Mouse (Mus musculus) left cerebral cortex, adult 8-10 months (tissue): Measurements from ENCODE around the gene Sufu. TPM values are rescaled to one million over a fixed set of nuclear protein-coding genes. Genes with fewer than 3 reads are reported as not detected.
A peak's percentile ranks its signal among the peaks of the same experiment; 100 is the strongest.

ENCODE experiments used
- DNase-seq, 2 experiments: peaks; one replicate each; pipeline ENCODE4 v3.0.0; 2022; ENCODE audit warnings: low spot score in 2 of 2
- total RNA-seq, 4 experiments: library from RNA; stranded (reverse); gene quantifications; 2 replicates each; pipeline ENCODE4 v1.2.4; 2022

The Sufu gene
- total RNA-seq, 4 experiments from 2014 or later, result 15.8 to 20.0 (median 19.7) TPM

DNA sequence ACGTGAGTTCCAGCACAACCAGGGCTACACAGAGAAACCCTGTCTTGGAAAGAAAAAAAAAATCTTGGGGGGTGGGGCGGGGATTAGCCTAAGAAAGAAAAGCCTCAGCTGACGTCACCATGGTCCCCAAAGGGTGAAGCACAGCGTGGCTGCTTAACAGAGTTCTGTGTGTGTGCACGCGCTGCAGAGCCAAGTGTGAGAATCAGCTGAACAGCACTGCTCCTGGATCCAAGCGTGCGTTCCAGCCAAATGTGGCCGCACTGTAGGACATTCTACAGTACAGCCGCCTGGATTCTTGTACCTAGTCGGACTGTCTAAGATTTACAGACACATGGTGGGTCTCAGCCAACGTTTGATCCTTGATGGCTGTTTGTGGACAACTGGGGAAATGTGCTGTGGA lies 29.8 kb downstream of the Sufu start:
- no peak for DNase-seq

DNA sequence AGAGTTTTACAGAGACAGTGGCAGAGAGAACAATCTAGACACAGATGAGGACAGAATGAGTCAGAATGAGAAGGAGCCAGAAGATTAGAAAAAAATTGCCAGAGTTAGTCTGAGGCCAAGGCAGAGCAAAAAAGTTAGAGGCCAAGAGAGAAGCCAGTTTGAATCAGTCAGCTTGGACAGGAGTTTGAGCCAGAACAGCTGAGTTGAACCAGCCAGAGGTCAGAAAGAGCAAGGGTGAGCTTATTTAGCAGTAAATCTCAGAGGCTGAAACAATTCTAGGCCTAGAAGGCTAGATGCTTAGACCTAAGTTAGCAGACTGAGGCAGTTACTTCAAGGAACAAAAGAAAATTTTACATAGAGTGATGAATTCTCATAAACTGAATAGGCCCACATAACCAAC lies 32.6 kb downstream of the Sufu start:
- DNase-seq, result no peak

DNA sequence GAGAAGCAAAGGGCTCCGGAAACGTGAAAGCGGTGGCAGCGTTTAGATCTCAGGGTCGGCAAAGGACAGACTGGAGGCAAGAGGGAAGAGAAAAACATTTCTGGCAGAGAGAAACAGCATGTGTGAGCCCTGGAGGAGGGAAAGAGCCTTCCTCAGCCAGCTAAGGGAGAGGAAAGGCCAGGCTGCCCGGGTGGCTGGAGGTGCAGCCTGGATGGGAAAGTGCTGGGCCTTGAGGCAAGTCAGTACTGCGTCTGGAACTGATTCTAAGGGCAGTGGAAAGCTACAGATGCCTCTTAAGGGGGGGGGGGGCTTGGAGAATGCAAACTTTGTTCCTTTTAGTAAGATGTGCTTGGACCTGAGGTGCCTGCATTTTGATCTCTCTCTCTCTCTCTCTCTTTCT lies 37.0 kb downstream of the Sufu start:
- no peak for DNase-seq

DNA sequence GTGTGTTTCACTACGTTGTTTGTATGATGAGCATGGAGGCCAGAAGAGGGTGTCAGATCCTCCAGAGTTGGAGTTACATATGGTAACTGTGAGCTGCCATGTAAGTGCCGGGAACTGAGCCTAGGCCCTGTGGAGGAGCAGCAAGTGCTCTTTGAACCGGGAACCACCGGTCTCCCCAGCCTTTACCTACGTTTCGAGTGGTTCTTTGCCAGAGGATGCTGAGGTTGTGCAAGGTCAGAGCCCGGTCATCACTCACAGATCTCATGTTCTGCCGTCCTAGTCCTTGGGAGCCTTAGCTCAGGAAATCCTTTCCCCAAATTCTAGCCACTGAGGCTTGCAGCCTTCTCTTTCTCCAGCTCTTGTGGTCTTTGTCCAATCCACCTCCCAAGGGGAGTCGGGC lies 37.5 kb downstream of the Sufu start:
- no peak for DNase-seq

DNA sequence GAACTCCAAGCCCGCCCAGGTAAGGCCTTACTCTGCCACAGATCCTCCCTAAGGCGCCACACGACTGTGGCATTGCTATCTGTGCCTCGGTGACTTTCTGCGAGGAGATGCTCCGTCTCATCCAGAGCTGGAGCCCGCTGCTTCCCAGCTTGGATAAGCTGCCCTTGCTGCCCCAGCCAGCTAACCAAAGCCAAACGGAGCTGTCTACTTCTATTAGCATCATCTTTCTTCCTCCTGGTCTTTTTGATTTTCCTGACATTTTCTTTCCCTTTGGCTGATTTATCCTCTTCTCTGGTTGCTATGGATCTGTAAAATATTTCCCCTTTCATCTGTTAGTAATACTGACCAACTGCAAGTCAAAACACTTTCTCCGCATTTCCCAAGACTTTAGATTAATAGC lies 37.9 kb downstream of the Sufu start:
- DNase-seq, result no peak

DNA sequence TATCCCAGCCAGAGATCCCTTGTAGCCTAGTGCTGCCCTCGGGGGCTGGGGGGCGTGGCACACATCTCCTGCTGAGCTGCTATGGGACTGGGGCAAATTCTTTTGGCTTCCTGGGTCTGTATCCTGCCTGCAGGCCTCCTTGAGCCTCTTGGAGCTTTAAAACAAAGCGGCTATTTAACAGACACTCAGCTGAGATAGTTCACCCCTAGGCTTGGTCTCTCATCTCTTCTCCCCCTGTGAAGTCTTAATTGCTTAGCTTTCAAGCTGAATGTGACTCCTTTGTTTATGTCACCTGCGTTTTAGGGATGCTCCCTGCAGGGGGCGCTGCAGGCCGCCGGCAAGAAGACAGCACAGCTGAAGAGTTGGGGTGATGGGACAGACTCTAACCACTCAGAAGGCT lies 38.8 kb downstream of the Sufu start:
- DNase-seq, result no peak

DNA sequence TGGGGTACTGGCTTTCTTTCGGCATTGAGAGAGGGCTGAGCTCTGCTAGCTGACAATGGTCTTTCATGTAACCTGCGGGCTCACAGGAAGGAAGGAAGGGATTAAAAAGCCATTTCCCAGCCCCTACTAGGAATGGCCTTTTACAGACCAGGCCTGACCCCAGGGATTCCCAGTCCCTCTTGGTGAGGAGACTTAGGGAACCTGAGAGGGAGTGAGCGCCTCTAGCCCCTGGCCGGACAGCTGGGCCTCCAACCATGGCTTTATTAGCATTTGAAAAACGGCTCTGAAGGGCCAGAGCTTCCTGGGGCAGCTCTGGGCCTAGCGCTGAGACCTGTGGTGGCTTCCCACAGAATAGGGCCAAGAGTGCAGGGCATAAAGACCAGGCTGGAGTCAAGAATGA lies 46.8 kb downstream of the Sufu start:
- no peak for DNase-seq

DNA sequence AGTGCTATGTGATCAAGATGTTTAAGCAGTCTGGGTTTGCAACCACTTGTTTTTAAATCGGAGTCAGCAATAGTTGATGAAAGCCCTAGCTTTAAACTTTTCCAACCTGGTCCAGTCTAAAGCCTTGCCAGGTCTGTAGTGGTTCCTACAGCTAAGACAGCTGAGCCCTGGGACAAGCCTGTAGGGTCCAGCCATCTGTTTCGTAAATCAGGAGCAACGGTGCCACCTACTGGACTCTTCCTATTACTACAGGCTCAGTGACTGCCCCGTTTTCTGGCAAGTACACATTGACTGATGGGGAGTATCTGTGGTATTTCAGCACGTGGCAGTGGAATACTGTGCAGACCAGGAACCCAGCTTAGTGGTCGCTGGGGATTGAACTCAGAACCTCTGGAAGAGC lies 47.5 kb downstream of the Sufu start:
- DNase-seq, result peak in 1 of 2 experiments; percentile 26

DNA sequence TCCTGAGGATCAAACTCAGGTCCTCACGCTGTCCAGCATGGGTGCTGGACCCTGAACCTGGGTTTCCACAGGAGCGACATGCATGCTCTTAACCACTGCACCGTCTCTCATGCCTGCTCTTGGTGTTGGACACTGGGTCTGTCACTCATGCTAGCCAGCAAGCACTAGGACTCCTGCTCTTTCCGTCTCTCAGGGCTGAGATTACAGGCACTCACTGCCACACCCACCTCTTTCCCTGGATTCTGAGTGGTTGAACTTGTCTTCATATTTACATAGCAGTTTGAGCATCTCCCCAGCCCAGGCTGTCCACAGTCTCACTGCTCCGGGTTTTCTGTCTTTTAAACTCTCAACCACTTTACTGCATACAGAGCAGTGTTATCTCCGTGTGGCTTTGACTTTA lies 48.9 kb downstream of the Sufu start:
- DNase-seq, result no peak

DNA sequence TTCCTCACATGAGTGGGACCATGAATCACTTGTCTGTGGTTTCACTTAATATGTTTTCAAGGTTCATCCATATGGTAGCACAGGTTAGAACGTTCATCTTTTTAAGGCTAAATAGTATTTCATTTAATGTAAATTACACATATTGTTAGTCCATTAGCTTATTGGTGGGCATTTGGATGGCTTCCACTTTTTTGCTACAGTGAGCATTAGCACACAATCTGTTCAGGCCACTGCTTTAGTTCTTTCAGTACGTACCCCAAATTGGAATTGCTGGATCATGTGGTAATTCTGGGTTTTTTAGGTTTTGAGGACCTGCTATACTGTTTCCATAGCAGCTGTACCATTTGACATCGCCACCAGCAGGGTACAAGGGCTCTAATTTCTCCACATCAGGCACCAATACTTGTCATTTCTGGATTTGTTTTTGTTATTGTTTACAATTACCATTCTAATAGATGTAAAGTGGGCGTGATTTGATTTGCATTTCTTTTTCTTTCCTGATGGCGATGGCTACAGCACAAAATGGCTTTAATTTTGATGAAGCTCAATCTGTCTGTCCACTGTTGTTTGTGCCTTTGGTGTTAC lies 49.8 kb downstream of the Sufu start:
- no peak for DNase-seq

DNA sequence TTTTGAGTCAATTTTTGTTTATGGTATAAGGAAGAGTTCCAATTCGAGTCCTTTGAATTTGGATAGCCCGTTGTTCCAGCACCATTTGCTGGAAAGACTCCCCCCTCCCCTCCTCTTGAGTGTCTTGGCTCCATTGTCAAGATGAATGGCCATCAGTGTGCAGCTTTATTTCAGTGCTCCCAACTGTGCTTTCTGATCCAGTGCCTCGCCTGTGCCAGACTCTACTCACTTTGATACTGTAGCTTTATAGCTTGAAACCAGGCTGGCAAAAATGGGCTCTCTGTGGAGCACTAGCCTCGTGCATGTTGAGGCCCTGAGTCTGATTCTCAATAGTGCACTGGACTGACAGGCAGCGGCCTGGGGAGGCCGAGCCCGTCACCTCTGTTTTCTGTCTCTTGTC lies 50.4 kb downstream of the Sufu start:
- no peak for DNase-seq

DNA sequence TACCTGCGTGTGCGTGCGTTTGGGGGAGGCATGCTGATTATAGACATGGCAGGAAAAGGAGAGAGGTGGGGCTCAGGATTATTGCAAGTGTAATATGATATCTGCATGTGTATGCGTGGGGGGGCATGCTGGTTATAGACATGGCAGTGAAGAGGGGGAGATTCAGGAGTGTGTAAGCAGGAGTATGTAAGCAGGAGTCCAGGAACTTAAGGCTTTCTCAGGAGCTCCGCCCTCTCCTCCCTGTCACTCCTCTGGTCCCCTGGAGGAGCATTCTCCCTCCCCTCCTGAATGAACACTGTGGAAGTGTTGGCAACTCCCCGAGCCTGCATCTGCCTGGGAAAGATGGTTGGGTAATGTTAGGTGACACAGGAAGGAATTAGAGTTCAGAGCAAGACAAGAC lies 51.2 kb downstream of the Sufu start:
- DNase-seq, result no peak

DNA sequence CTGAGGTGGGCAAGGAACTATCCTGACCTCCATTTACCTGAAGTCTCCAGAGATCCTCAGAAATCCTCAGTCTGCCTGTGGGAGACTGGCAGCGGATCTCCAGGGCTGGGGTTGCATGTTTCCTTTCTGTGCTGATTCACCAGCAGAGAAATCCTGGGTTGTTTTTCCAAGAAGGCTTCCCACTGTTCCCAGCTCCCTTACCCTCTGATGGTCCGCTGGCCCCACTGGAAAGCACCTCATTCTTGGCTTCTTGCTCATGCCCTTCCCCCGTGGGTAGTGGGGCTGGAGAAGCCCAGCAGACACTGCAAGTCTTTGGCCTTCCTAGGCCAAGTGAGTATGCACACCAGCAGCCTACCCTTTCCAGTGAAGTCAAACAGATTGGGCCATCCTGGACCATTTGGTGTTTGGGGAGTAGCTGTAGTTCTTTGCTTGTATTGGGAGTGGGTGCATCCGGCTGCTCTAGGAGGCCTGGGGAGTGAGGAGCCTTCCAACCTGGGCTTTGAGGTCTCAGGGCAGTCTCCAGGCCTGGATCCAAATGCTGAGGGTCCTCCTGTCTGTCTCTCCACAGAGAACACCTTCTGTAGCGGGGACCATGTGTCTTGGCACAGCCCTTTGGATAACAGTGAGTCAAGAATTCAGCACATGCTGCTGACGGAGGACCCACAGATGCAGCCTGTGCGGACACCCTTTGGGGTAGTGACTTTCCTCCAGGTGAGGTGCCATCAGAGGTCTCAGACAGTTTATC lies 52.7 kb downstream of the Sufu start:
- DNase-seq, result no peak

DNA sequence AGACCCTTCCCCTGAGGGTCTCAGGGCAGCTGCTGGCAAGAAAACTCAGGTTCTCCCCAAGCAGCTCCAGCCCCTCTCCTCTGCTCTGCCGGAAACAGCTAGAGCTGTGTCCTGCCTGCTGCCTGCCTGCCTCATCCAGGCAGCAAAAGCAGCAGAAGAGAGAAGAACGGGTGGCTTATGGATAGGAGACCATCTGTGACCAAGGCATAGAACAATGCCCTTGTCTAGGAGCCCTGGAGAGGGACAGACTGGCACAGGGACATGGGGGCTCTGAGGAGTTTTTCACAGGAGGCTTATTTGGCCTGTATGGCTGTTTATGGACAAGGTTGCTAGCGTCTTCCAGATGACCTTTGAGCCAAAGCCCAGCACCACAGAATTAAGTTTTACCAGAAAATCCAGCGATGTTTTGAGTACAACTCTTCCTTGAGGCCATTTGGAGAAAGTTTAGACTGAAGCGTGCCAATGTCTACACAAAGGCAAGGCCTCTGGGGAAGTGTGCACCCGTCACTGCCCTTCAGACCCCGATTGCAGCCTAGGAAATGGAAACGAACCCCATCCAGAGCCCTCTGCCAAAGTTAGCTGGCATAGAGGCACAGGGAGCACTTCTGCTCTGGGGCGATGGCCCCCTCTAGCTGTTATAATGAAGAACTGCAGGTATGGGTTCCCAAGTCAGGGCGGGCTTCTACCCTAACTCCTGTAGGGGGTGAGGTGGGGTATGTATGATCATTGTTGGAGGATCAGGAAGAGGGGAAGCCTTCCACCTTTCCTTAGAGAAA lies 55.5 kb downstream of the Sufu start:
- DNase-seq, result peak in 1 of 2 experiments; percentile 28

DNA sequence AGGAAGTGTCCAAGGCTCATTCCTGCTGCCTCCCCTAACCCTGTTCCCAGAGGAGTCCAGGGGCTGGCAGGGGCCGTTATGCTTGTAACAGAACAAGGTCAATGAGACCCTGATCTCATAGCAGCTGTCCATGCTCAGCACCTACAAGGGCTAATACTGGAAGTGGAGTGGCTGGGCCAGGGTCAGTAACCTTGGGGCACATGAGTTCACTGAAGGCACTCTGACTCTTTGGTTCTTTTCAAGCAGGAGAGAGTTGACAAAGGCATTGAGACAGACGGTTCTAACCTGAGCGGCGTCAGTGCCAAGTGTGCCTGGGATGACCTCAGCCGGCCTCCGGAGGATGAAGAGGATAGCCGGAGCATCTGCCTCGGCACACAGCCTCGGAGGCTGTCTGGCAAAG lies 56.2 kb downstream of the Sufu start:
- no peak for DNase-seq

DNA sequence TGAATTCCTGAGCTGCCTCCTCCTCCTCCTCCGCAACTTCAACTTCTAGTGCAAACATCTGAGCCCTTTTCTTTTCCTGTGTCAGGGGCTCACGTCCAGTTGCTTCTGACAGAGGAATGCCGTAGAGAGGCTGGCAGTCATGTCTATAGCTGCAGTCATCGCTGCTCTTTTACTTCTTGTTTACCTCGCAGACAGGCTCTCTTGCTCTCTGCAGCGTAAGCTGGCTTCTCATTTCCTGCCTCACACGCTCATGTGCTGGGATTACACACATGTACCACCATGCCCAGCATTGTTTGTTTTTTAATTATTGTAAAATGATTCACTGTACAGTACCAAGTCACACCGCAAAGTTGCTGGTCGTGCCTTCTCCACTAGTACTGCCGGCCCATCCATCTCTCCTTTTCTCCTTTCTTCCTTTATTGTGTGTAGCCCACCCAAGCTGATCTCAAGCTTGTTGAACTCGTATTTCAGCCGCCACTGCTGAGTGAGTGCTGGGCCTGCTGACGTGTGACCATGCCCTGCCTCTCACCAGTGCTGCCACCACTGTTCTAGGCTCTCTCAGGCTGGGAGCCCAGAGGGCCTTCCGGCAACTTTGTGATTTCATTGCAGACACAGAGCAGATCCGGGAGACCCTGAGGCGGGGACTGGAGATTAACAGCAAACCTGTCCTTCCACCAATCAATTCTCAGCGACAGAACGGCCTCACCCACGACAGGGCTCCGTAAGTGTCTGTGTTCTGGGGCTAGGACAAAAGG lies 57.6 kb downstream of the Sufu start:
- DNase-seq, result no peak

DNA sequence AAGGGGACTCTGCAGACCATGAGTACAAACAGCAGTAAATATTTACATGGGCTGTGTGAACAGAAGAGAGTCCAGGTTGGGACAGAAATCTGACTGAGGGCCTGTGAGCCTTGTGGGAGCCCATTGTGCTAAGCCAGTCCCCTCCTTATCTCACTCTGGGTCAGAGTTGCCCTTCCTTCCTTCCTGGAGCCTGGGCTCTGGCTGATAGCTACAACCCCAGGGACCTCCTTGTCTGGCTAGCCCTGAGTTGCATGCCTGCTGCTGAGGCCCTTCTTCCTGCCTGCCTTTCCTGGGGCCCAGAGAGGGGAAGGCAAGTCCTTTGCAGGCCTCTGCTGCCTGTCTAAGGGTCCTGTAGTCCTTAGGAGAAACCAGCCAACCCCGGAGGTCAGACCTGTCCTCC lies 58.3 kb downstream of the Sufu start:
- no peak for DNase-seq

DNA sequence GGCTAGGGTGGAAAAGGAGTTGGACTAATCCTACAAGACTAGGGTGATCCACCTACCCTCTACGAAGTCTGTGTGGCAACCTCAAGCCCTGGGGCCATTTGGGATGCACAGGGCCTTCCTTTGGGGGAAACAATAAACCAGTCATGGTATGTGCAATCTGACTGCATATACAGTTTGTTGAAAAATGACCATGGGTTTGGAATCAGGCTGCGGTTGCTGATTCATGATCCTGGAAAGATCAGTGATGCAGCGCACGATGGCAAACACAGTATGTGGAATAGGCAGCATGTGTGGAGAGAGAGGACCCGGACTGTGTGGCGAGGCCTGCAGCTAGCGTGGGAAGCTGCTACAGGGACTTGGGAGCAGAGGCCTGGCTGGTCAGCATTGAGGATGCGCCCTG lies 58.9 kb downstream of the Sufu start:
- DNase-seq, result no peak

DNA sequence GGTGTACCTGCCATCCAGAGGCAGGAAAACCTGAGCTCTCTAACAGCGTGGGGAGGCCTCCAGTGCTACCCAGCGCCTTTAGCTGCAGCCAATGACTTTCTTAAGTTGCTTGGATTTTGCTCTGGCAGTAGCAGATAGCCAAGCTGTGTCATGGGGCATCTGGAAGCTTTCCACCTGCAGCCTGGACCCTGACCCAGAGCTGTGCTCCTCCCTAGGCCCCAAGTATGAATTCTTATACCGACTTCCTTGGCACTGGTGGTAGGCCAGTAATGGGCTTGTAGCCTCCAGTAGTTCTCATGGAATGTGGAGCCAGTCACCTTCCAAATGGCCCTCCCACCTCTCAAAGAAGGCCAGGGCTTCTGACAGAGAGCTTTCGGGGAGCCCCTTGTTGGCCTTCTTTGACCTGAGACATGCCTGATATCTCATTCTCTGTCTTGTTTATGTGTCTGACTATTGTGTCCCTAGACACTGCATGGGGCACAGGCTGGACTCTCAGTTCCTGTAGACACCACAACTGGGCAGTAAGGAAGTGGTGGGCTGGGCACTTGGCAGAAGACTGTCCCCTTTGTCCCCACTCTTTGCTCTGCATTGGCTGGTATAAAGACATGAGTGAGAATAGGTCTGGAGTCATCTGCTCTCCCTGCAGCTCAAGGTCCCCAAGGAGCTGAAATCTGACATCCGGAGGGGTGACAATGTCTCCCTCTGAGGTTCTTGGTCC lies 59.5 kb downstream of the Sufu start:
- no peak for DNase-seq

DNA sequence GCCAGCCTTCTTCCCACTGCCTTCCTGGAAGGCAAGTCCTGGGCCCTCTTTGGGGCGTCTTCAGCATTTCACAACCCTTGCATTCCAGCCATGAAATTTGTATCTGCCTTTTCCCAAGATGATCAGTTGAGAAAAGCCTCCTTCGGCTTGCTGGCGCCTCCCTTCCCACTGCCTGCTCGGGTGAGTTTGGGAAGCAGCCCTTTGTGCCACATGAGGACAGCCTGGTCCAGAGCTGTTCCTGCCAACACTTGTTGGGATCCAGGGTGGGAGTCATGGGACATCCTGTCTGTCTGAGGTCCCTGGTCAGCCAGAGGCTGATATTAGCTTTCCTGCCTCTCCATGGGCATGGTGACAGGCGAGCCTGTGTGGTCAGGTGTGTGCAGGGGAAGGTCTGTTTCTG lies 61.1 kb downstream of the Sufu start:
- no peak for DNase-seq

DNA sequence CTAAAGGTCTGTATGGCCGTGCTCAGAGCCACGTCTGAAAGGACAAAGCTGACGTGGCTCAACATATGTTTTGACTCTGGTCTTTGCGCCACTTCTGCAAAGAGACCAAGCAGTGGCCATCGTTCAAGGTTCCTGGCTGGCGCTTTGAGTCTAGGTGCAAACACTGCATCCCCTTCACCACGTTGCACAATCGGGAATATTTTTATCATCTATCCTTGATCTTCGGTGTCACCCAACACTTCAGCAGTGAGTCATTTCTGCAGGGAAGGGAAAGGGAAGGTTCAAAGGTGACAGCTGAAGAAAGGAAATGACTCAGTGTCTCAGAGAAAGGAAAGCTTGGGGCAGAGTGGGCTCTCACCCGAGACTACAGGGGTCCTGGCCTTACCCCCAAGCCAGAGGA lies 62.6 kb downstream of the Sufu start:
- DNase-seq, result no peak
